Mouse (Mus musculus) stomach, postnatal 0 days (tissue): ENCODE data around the gene Lef1.

ENCODE experiments used
- CTCF ChIP-seq: IDR thresholded peaks from 2 replicates; pipeline ENCODE4 v1.5.1; 2016; ENCODE audit warnings: antibody characterized with exemption, low read depth, mild to moderate bottlenecking, moderate library complexity
- EP300 ChIP-seq: optimal IDR thresholded peaks from 2 replicates; pipeline ENCODE3; 2016; ENCODE audit warnings: antibody characterized with exemption

DNA sequence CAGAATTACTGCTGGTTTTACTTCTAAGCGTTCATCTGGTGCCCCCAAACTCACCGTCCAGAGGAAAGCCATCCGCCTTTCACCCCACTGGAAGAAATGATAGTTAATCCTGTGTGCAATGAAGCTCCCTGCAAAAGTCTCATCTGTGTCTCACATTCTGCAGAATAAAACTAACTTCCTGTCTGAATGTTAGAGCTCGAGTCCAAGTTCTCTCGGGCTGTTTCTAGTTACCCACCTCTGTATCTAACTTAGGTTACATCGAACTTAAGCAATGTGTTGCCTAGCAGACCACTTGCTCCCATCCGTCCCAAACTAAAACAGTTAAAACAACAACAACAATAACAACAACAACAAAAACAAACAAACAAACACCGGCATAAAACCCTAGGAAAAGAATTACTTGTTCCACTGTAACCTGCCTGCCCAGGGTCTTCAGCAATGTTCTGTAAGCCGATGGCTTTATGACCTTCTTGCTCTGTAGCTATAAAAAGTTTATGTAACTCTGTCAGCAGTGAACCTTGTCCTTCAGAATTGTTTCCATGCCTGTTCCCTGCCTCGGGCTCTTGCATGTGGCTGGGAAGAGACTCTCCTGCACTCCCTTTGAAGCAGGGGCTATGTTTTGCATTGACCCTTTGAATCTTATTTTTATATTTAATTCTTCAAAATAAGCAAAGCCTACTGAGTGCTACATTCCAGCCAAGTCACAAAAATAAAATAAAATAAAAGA lies 162.3 kb downstream of the Lef1 start:
- TF ChIP-seq CTCF (no peak), EP300 (no peak)
